Comparison of ENCODE assay signal across 9 mouse cellular contexts in genomic region chr16:86838457-86839337, GRCm38 (mm10).
A peak's percentile ranks its signal among the peaks of the same experiment; 100 is the strongest.
DNase-seq lines count a peak whose midpoint lies in the region; ATAC-seq lines count a peak whose summit lies in the region.
"Had no signal": no experiment of that assay in that cellular context is flagged by ENCODE, and none has a peak within 500 bp of the region (broad histone marks: within the 10 kb centered on the region; RNA-seq: fewer than 3 reads in every experiment).

No protein-coding gene starts in this region.

- H3K4me3 ChIP-seq in kidney, embryonic 16.5 days (ENCODE audit: low read length), result no peak overlapping the region

- no peak for ATAC-seq in kidney, embryonic 16.5 days (ENCODE audit: low FRiP score, low TSS enrichment)
- no peak for ATAC-seq in CD4-positive, CD25-positive, alpha-beta regulatory T cell, adult 4 months
- ATAC-seq: Patski had no signal

- H3K4me1 ChIP-seq in kidney, embryonic 16.5 days (ENCODE audit: insufficient read depth, low read length), result peaks cover 9% of the 10 kb centered on the region; the same call in 1 of the 2 replicates

- H3K9me3 ChIP-seq in kidney, embryonic 16.5 days (ENCODE audit: low read length), result no peaks in the 10 kb centered on the region

- no peak overlapping the region for H3K9ac ChIP-seq in kidney, embryonic 16.5 days (replicated peaks; ENCODE audit: low read length)

- peak overlapping the region; percentile 37; the same call in 1 of the 2 replicates for H3K27ac ChIP-seq in kidney, embryonic 16.5 days (ENCODE audit: low read length)

- no peaks in the 10 kb centered on the region for H3K36me3 ChIP-seq in kidney, embryonic 16.5 days (ENCODE audit: insufficient read depth, low read length)

- H3K4me2 ChIP-seq in kidney, embryonic 16.5 days (replicated peaks; ENCODE audit: low read depth, low read length), result no peak overlapping the region

- no peak for DNase-seq in kidney, postnatal 25 days
- peak; percentile 53 for DNase-seq in embryo, embryonic 11 days
- peak; percentile 19 to 44 for DNase-seq in heart, postnatal 10 days
- DNase-seq in mesoderm, embryonic 11.5 days (ENCODE audit: low read depth, low spot score), result peak; percentile 43
- no peak for DNase-seq in ovary, postnatal 14 days (ENCODE audit: low spot score)
- no peak for DNase-seq in left cerebral cortex, postnatal 4 days

- H3K27me3 ChIP-seq in kidney, embryonic 16.5 days (ENCODE audit: insufficient read depth, low read length), result no peaks in the 10 kb centered on the region
- H3K27me3 ChIP-seq: Patski had no signal

- intact Hi-C loops in heart, postnatal 10 days (cut with DNase I), result no loop called here
- intact Hi-C loops in left cerebral cortex, postnatal 4 days (cut with DNase I), result no loop called here

- WGBS in kidney, embryonic 16.5 days, result 52% methylated on average over 6 of the region's 6 CpGs

Comparison
In these comparisons a context has a peak if more than half of its experiments do, and no peak if none do; other contexts are left out.
1. DNase-seq: peak in embryo, embryonic 11 days (single experiment), heart, postnatal 10 days (2 of 2) and mesoderm, embryonic 11.5 days (single experiment); none in kidney, postnatal 25 days (0 of 2), ovary, postnatal 14 days (single experiment) and left cerebral cortex, postnatal 4 days (single experiment).